Mouse (Mus musculus) intestine, postnatal 0 days (tissue): Measurements from ENCODE around the gene Hcn2. TPM values are rescaled to one million over a fixed set of nuclear protein-coding genes. Genes with fewer than 3 reads are reported as not detected.

Source experiments
- ATAC-seq: fragments of 200-750 bp; cut with Nextera tagmentation; 2 replicates; pipeline ENCODE4 v1.8.0; 2017; ENCODE audit warnings: mild to moderate bottlenecking, moderate TSS enrichment, moderate library complexity
- H3K27ac ChIP-seq: fragments of 300-500 bp; sonication (generic); 2 replicates; pipeline ENCODE4 v1.5.1; 2014; ENCODE audit warnings: mild to moderate bottlenecking, low read depth, low read length, moderate library complexity
- H3K27me3 ChIP-seq: fragments of 300-500 bp; sonication (generic); replicated peaks from 2 replicates; pipeline ENCODE4 v1.6.1; 2014; ENCODE audit warnings: low read length, mixed read lengths; ENCODE audit not compliant: control insufficient read depth, insufficient read depth
- H3K36me3 ChIP-seq: fragments of 300-500 bp; sonication (generic); 2 replicates; pipeline ENCODE4 v1.6.1; 2014; ENCODE audit warnings: mild to moderate bottlenecking, moderate library complexity; ENCODE audit not compliant: control insufficient read depth, insufficient read depth
- H3K4me1 ChIP-seq: fragments of 300-500 bp; sonication (generic); replicated peaks from 2 replicates; pipeline ENCODE4 v1.6.1; 2014; ENCODE audit warnings: antibody characterized with exemption, low read length, mixed read lengths; ENCODE audit not compliant: control insufficient read depth, insufficient read depth
- H3K4me2 ChIP-seq: fragments of 300-500 bp; sonication (generic); replicated peaks from 2 replicates; pipeline ENCODE4 v1.6.1; 2014; ENCODE audit warnings: low read depth, mild to moderate bottlenecking, moderate library complexity
- H3K4me3 ChIP-seq: fragments of 300-500 bp; sonication (generic); 2 replicates; pipeline ENCODE4 v1.5.1; 2014; ENCODE audit warnings: low read depth, low read length
- H3K9ac ChIP-seq: fragments of 300-500 bp; sonication (generic); 2 replicates; pipeline ENCODE4 v1.6.1; 2014; ENCODE audit warnings: mild to moderate bottlenecking, low read depth, low read length
- H3K9me3 ChIP-seq: fragments of 300-500 bp; sonication (generic); 2 replicates; pipeline ENCODE4 v1.6.1; 2016; ENCODE audit warnings: mixed run types; ENCODE audit not compliant: control insufficient read depth
- CTCF ChIP-seq: sonication (generic); IDR thresholded peaks from 2 replicates; pipeline ENCODE4 v1.5.1; 2016; ENCODE audit warnings: low read depth, mild to moderate bottlenecking, control low read depth, antibody characterized with exemption, moderate library complexity
- WGBS: fragments of 180-500 bp; shearing (Covaris S2); extraction: QIAGEN DNeasy Blood & Tissue Kit; methylation state at CpG from one replicate; pipeline ENCODE4 v1.1.7; 2014; 5-methylcytosine and 5-hydroxymethylcytosine counted together
- polyA plus RNA-seq: library from polyadenylated mRNA; unstranded; fragments of >200 nt; fragmentation: Nextera tagmentation; extraction: Ambion mirVana; gene quantifications from 2 replicates; pipeline ENCODE4 v1.2.1, GENCODE M21; 2015

Gene Hcn2
- polyA plus RNA-seq, 1 experiment from 2014 or later = 0.38 TPM

- peak; percentile 92 for ATAC-seq
- TF ChIP-seq CTCF = peak; percentile 63
- Histone ChIP-seq H3K27me3 (no peaks in the 10 kb centered on the region), H3K4me2 (peak within 1 kb of the TSS; percentile 86), H3K9me3 (no peaks in the 10 kb centered on the region), H3K27ac (peak within 1 kb of the TSS; percentile 76), H3K9ac (peak within 1 kb of the TSS; percentile 82), H3K4me3 (peak within 1 kb of the TSS; percentile 72), H3K36me3 (peaks cover 25% of the 10 kb centered on the region), H3K4me1 (no peaks in the 10 kb centered on the region; the same call in 1 of the 2 replicates)
- WGBS = under 1% methylated on average over 57 of the region's 84 CpGs
Measured at GRCm38 (mm10) chr10:79681591-79682245, 34.7 kb upstream of the Hcn2 start, which contains the start of gene Cdc34. Cdc34 (plus strand) TSS chr10:79682195.

- no peaks in the 10 kb centered on the region for H3K27me3 ChIP-seq
- H3K9ac ChIP-seq = peak overlapping the region; percentile 82
- H3K9me3 ChIP-seq = no peaks in the 10 kb centered on the region
- 0 out of 2 replicates have a peak, but pooled peaks have one; percentile 2 for ATAC-seq
- H3K36me3 ChIP-seq = peaks cover 33% of the 10 kb centered on the region
- no peak for TF ChIP-seq CTCF
- peak overlapping the region; percentile 76 for H3K27ac ChIP-seq
- 0% methylated on average over 10 of the region's 10 CpGs for WGBS
- H3K4me1 ChIP-seq = no peaks in the 10 kb centered on the region; the same call in 1 of the 2 replicates
- peak overlapping the region; percentile 72 for H3K4me3 ChIP-seq
- peak overlapping the region; percentile 86 for H3K4me2 ChIP-seq
Measured at GRCm38 (mm10) chr10:79682551-79682915, 33.9 kb upstream of the Hcn2 start.

GRCm38 (mm10) chr10:79682916-79683582 is 33.4 kb upstream of the Hcn2 start:
- Histone ChIP-seq H3K4me1 (no peaks in the 10 kb centered on the region; the same call in 1 of the 2 replicates), H3K9ac (peak overlapping the region; percentile 82), H3K4me3 (peak overlapping the region; percentile 72), H3K27me3 (no peaks in the 10 kb centered on the region), H3K27ac (peak overlapping the region; percentile 76), H3K4me2 (peak overlapping the region; percentile 86), H3K36me3 (peaks cover 38% of the 10 kb centered on the region), H3K9me3 (no peaks in the 10 kb centered on the region)
- TF ChIP-seq CTCF = peak; percentile 71
- 0 out of 2 replicates have a peak, but pooled peaks have one; percentile 7 for ATAC-seq
- 2% methylated on average over 10 of the region's 10 CpGs for WGBS

GRCm38 (mm10) chr10:79683726-79684640 is 32.5 kb upstream of the Hcn2 start:
- ATAC-seq = no peak
- peak overlapping the region; percentile 86 for H3K4me2 ChIP-seq
- H3K9ac ChIP-seq = peak overlapping the region; percentile 82; the same call in 1 of the 2 replicates
- 69% methylated on average over 6 of the region's 6 CpGs for WGBS
- no peaks in the 10 kb centered on the region; the same call in 1 of the 2 replicates for H3K4me1 ChIP-seq
- no peak for TF ChIP-seq CTCF
- peak overlapping the region; percentile 72; the same call in 1 of the 2 replicates for H3K4me3 ChIP-seq
- H3K27me3 ChIP-seq = no peaks in the 10 kb centered on the region
- peaks cover 47% of the 10 kb centered on the region for H3K36me3 ChIP-seq
- peak overlapping the region; percentile 3; the same call in 1 of the 2 replicates for H3K27ac ChIP-seq
- H3K9me3 ChIP-seq = no peaks in the 10 kb centered on the region

- ATAC-seq = no peak
- Histone ChIP-seq H3K27me3 (no peaks in the 10 kb centered on the region), H3K4me3 (no peak overlapping the region), H3K4me1 (no peaks in the 10 kb centered on the region; the same call in 1 of the 2 replicates), H3K4me2 (no peak overlapping the region), H3K9me3 (no peaks in the 10 kb centered on the region), H3K27ac (no peak overlapping the region), H3K36me3 (peaks cover 50% of the 10 kb centered on the region), H3K9ac (0 out of 2 replicates have a peak overlapping the region, but pooled peaks have one; percentile 5)
- no peak for TF ChIP-seq CTCF
- 94% methylated on average over 25 of the region's 25 CpGs for WGBS
Measured at GRCm38 (mm10) chr10:79684770-79685600, 31.4 kb upstream of the Hcn2 start.
